Mouse (Mus musculus): ENCODE data around the gene Cfdp1. TPM values are rescaled to one million over a fixed set of nuclear protein-coding genes. Genes with fewer than 3 reads are reported as not detected.
"Not testable (repeated sequence)": the region's sequence is repeated elsewhere in the genome, so short reads cannot be mapped to it uniquely, and the experiment has no call there.

The Cfdp1 gene
- polyA plus RNA-seq, 1 experiment from 2014 or later: 192 TPM

- no peak overlapping the region for H3K4me3 ChIP-seq
- H3K4me2 ChIP-seq (replicated peaks): no peak overlapping the region
- peaks cover 6% of the 10 kb centered on the region for H3K4me1 ChIP-seq
- H3K9me3 ChIP-seq (replicated peaks): no peaks in the 10 kb centered on the region
- no peaks in the 10 kb centered on the region for H3K27me3 ChIP-seq
- no peak for ATAC-seq (ENCODE audit: low FRiP score)
- no peaks in the 10 kb centered on the region for H3K36me3 ChIP-seq
- H3K27ac ChIP-seq: no peak overlapping the region
- H3K9ac ChIP-seq: no peak overlapping the region
- 65% methylated on average over 9 of the region's 9 CpGs for WGBS
Measured at GRCm38 (mm10) chr8:111877711-111878110, 23.6 kb upstream of the Cfdp1 start.

- Histone ChIP-seq H3K4me1 (peaks cover 6% of the 10 kb centered on the region), H3K9ac (peak within 1 kb of the TSS; percentile 69), H3K9me3 (replicated peaks) (no peaks in the 10 kb centered on the region), H3K4me3 (peak within 1 kb of the TSS; percentile 78), H3K27ac (peak within 1 kb of the TSS; percentile 55), H3K27me3 (no peaks in the 10 kb centered on the region), H3K4me2 (replicated peaks) (peak within 1 kb of the TSS; percentile 83), H3K36me3 (no peaks in the 10 kb centered on the region)
- WGBS: under 1% methylated on average over 52 of the region's 53 CpGs
- peak; percentile 99 for ATAC-seq (ENCODE audit: low FRiP score)
Measured at GRCm38 (mm10) chr8:111876355-111876948, 22.4 kb upstream of the Cfdp1 start, which contains the start of gene Tmem170. Gene Tmem170 (minus strand): TSS chr8:111876750.

- H3K27ac ChIP-seq: no peak overlapping the region
- WGBS: 27% methylated on average over 9 of the region's 9 CpGs
Measured at GRCm38 (mm10) chr8:111875758-111876157, 21.7 kb upstream of the Cfdp1 start.

GRCm38 (mm10) chr8:111871278-111871677, 17.2 kb upstream of the Cfdp1 start:
- Histone ChIP-seq H3K9me3 (replicated peaks) (no peaks in the 10 kb centered on the region), H3K36me3 (no peaks in the 10 kb centered on the region; the same call in 1 of the 2 replicates), H3K4me3 (no peak overlapping the region), H3K27me3 (no peaks in the 10 kb centered on the region), H3K27ac (no peak overlapping the region), H3K9ac (no peak overlapping the region), H3K4me2 (replicated peaks) (no peak overlapping the region), H3K4me1 (peaks cover 6% of the 10 kb centered on the region)
- WGBS: 74% methylated on average over 3 of the region's 3 CpGs
- no peak for ATAC-seq (ENCODE audit: low FRiP score)

More at GRCm38 (mm10) chr8:111875758-111876157, 21.7 kb upstream of the Cfdp1 start:
- Histone ChIP-seq H3K9ac (peak overlapping the region; percentile 69), H3K27me3 (no peaks in the 10 kb centered on the region), H3K36me3 (no peaks in the 10 kb centered on the region), H3K4me1 (peaks cover 6% of the 10 kb centered on the region), H3K4me2 (replicated peaks) (peak overlapping the region; percentile 83), H3K4me3 (peak overlapping the region; percentile 78), H3K9me3 (replicated peaks) (no peaks in the 10 kb centered on the region)
- ATAC-seq (ENCODE audit: low FRiP score): no peak

GRCm38 (mm10) chr8:111870379-111870778, 16.3 kb upstream of the Cfdp1 start:
- H3K4me1 ChIP-seq: no peaks in the 10 kb centered on the region
- no peak for ATAC-seq (ENCODE audit: low FRiP score)
- no peak overlapping the region for H3K27ac ChIP-seq
- H3K9me3 ChIP-seq (replicated peaks): no peaks in the 10 kb centered on the region
- 79% methylated on average over 3 of the region's 3 CpGs for WGBS
- H3K27me3 ChIP-seq: no peaks in the 10 kb centered on the region
- H3K9ac ChIP-seq: no peak overlapping the region
- H3K4me3 ChIP-seq: no peak overlapping the region
- H3K4me2 ChIP-seq (replicated peaks): no peak overlapping the region
- peaks cover 6% of the 10 kb centered on the region; the same call in 1 of the 2 replicates for H3K36me3 ChIP-seq

- WGBS: 58% methylated on average over 2 of the region's 2 CpGs
- H3K27ac ChIP-seq: no peak overlapping the region
- peaks cover 6% of the 10 kb centered on the region; the same call in 1 of the 2 replicates for H3K36me3 ChIP-seq
- no peak for ATAC-seq (ENCODE audit: low FRiP score)
- H3K27me3 ChIP-seq: no peaks in the 10 kb centered on the region
- H3K9me3 ChIP-seq (replicated peaks): no peaks in the 10 kb centered on the region
- H3K4me3 ChIP-seq: no peak overlapping the region
- no peak overlapping the region for H3K9ac ChIP-seq
- H3K4me1 ChIP-seq: no peaks in the 10 kb centered on the region
- no peak overlapping the region for H3K4me2 ChIP-seq (replicated peaks)
Measured at GRCm38 (mm10) chr8:111868664-111869063, 14.6 kb upstream of the Cfdp1 start.

GRCm38 (mm10) chr8:111865857-111866256, 11.8 kb upstream of the Cfdp1 start:
- Histone ChIP-seq H3K4me1 (no peaks in the 10 kb centered on the region), H3K27ac (no peak overlapping the region), H3K4me3 (no peak overlapping the region), H3K27me3 (no peaks in the 10 kb centered on the region), H3K4me2 (replicated peaks) (no peak overlapping the region), H3K9ac (no peak overlapping the region), H3K36me3 (peaks cover 6% of the 10 kb centered on the region; the same call in 1 of the 2 replicates), H3K9me3 (replicated peaks) (no peaks in the 10 kb centered on the region)
- no peak for ATAC-seq (ENCODE audit: low FRiP score)
- 92% methylated on average over 6 of the region's 6 CpGs for WGBS

GRCm38 (mm10) chr8:111865130-111865852, 11.2 kb upstream of the Cfdp1 start:
- Histone ChIP-seq H3K9me3 (replicated peaks) (no peaks in the 10 kb centered on the region), H3K36me3 (peaks cover 6% of the 10 kb centered on the region; the same call in 1 of the 2 replicates), H3K4me2 (replicated peaks) (no peak overlapping the region), H3K27ac (no peak overlapping the region), H3K27me3 (no peaks in the 10 kb centered on the region), H3K9ac (no peak overlapping the region), H3K4me1 (no peaks in the 10 kb centered on the region), H3K4me3 (no peak overlapping the region)
- no peak for ATAC-seq (ENCODE audit: low FRiP score)
- 91% methylated on average over 8 of the region's 8 CpGs for WGBS

GRCm38 (mm10) chr8:111864648-111865047, 10.6 kb upstream of the Cfdp1 start:
- H3K4me1 ChIP-seq: no peaks in the 10 kb centered on the region
- ATAC-seq (ENCODE audit: low FRiP score): no peak
- H3K4me2 ChIP-seq (replicated peaks): no peak overlapping the region
- no peaks in the 10 kb centered on the region for H3K27me3 ChIP-seq
- H3K36me3 ChIP-seq: peaks cover 6% of the 10 kb centered on the region; the same call in 1 of the 2 replicates
- H3K27ac ChIP-seq: no peak overlapping the region
- H3K4me3 ChIP-seq: no peak overlapping the region
- no peak overlapping the region for H3K9ac ChIP-seq
- H3K9me3 ChIP-seq (replicated peaks): no peaks in the 10 kb centered on the region
- 93% methylated on average over 8 of the region's 8 CpGs for WGBS

GRCm38 (mm10) chr8:111863280-111863679, 9.2 kb upstream of the Cfdp1 start:
- no peak overlapping the region for H3K4me2 ChIP-seq (replicated peaks)
- H3K4me1 ChIP-seq: no peaks in the 10 kb centered on the region
- H3K36me3 ChIP-seq: peaks cover 6% of the 10 kb centered on the region; the same call in 1 of the 2 replicates
- no peaks in the 10 kb centered on the region for H3K27me3 ChIP-seq
- no peak overlapping the region for H3K27ac ChIP-seq
- H3K9me3 ChIP-seq (replicated peaks): no peaks in the 10 kb centered on the region
- 88% methylated on average over 4 of the region's 4 CpGs for WGBS
- H3K4me3 ChIP-seq: no peak overlapping the region
- no peak for ATAC-seq (ENCODE audit: low FRiP score)
- H3K9ac ChIP-seq: no peak overlapping the region

- H3K4me3 ChIP-seq: no peak overlapping the region
- H3K4me2 ChIP-seq (replicated peaks): no peak overlapping the region
- 95% methylated on average over 12 of the region's 12 CpGs for WGBS
- H3K9me3 ChIP-seq (replicated peaks): no peaks in the 10 kb centered on the region
- no peak overlapping the region for H3K27ac ChIP-seq
- ATAC-seq (ENCODE audit: low FRiP score): no peak
- H3K27me3 ChIP-seq: no peaks in the 10 kb centered on the region
- peaks cover 11% of the 10 kb centered on the region for H3K4me1 ChIP-seq
- no peaks in the 10 kb centered on the region for H3K36me3 ChIP-seq
- no peak overlapping the region for H3K9ac ChIP-seq
Measured at GRCm38 (mm10) chr8:111855977-111856376, 1.9 kb upstream of the Cfdp1 start.

- Histone ChIP-seq H3K4me2 (replicated peaks) (peak overlapping the region; percentile 82), H3K4me1 (peaks cover 15% of the 10 kb centered on the region), H3K4me3 (peak overlapping the region; percentile 91), H3K9ac (peak overlapping the region; percentile 87)
- not testable (repeated sequence) for H3K9me3 ChIP-seq (replicated peaks); H3K27ac ChIP-seq; H3K36me3 ChIP-seq; ATAC-seq (ENCODE audit: low FRiP score); H3K27me3 ChIP-seq
- 60% methylated on average over 12 of the region's 12 CpGs for WGBS
Measured at GRCm38 (mm10) chr8:111853219-111853618, 872 bp downstream of the Cfdp1 start.
